Mouse (Mus musculus) heart, embryonic 13.5 days (tissue): ENCODE data around the gene Mgat5. TPM values are rescaled to one million over a fixed set of nuclear protein-coding genes. Genes with fewer than 3 reads are reported as not detected.
A peak's percentile ranks its signal among the peaks of the same experiment; 100 is the strongest.

ENCODE experiments used
- ATAC-seq: fragments of 200-750 bp; cut with Nextera tagmentation; 2 replicates; pipeline ENCODE4 v1.8.0; 2017; ENCODE audit warnings: moderate TSS enrichment; ENCODE audit not compliant: insufficient number of reproducible peaks, low FRiP score, low TSS enrichment; ENCODE audit errors: extremely low read depth
- H3K27ac ChIP-seq: fragments of 300-500 bp; sonication (generic); replicated peaks from 2 replicates; pipeline ENCODE4 v1.5.1; 2015; ENCODE audit warnings: moderate library complexity, mild to moderate bottlenecking, inconsistent platforms
- H3K27me3 ChIP-seq: fragments of 300-500 bp; sonication (generic); replicated peaks from 2 replicates; pipeline ENCODE4 v1.6.1; 2015; ENCODE audit warnings: mild to moderate bottlenecking, inconsistent platforms
- H3K36me3 ChIP-seq: fragments of 300-500 bp; sonication (generic); 2 replicates; pipeline ENCODE4 v1.6.1; 2015; ENCODE audit warnings: mild to moderate bottlenecking, inconsistent platforms
- H3K4me1 ChIP-seq: fragments of 300-500 bp; sonication (generic); 2 replicates; pipeline ENCODE4 v1.6.1; 2015; ENCODE audit warnings: inconsistent platforms
- H3K4me2 ChIP-seq: fragments of 300-500 bp; sonication (generic); 2 replicates; pipeline ENCODE4 v1.6.1; 2015; ENCODE audit warnings: inconsistent platforms, mild to moderate bottlenecking, moderate library complexity
- H3K4me3 ChIP-seq: fragments of 300-500 bp; sonication (generic); 2 replicates; pipeline ENCODE4 v1.5.1; 2015; ENCODE audit warnings: moderate library complexity, mild to moderate bottlenecking, inconsistent platforms
- H3K9ac ChIP-seq: fragments of 300-500 bp; sonication (generic); 2 replicates; pipeline ENCODE4 v1.6.1; 2015; ENCODE audit warnings: inconsistent platforms, mild to moderate bottlenecking, moderate library complexity
- H3K9me3 ChIP-seq: fragments of 300-500 bp; sonication (generic); 2 replicates; pipeline ENCODE4 v1.6.1; 2016; ENCODE audit warnings: inconsistent platforms
- WGBS: fragments of 180-500 bp; shearing (Covaris S2); methylation state at CpG from one replicate; pipeline ENCODE4 v1.1.7; 2015; ENCODE audit warnings: mixed read lengths; 5-methylcytosine and 5-hydroxymethylcytosine counted together
- polyA plus RNA-seq: library from polyadenylated mRNA; unstranded; fragments of >200 nt; fragmentation: Nextera tagmentation; extraction: Ambion mirVana; gene quantifications from 2 replicates; pipeline ENCODE4 v1.2.1, GENCODE M21; 2015

Mgat5 gene
- polyA plus RNA-seq, 1 experiment from 2014 or later = 3.4 TPM

DNA sequence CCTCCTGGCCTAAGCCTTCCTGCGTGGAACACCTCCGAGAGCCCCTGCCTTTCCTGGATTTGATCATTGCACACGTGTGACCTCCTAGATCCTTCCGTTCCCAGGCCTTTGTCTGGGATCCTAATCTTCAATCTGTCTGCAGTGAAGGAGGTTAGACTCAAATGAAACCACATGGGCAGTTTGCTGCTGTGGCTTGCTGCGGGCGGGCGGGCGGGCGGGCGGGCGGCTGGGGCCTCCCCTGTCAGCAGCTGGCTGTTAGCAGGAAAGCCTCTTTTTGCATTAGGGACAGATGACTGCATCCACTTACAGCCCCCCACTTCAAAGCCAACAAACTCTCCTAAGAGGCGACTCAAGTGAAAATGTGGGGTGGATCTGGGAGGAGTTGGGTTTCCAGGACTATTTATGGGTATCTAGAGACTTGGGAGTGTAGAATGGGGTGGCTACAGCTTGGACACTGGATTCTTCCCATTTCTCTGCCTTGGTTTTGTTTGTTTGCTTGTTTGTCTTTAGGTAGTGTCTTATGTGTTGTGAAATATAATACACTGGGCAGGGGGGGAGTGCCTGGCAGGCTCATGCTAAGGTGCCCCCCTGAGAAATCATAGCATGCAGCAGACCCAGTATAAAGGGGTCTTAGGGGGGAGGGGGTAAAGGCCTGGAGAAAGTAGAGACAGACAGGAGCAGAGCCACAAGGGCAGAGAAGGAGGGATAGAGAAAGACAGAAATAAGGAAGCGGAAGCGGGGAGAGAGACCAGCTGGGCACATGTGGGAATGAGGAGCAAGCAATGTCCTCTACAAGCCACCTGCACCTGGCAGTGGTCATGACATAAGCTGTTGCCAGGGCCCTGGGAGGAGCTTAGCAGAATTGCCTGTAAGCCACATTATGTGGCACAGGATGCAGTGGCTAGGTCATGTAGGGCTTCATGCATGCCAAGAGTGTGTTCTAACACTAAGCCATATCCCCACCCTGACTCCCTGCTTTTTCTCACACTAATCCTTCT is 238.4 kb downstream of the Mgat5 start:
- 24% methylated on average over 14 of the region's 14 CpGs for WGBS
- peak overlapping the region; percentile 35; the same call in 1 of the 2 replicates for H3K4me2 ChIP-seq

DNA sequence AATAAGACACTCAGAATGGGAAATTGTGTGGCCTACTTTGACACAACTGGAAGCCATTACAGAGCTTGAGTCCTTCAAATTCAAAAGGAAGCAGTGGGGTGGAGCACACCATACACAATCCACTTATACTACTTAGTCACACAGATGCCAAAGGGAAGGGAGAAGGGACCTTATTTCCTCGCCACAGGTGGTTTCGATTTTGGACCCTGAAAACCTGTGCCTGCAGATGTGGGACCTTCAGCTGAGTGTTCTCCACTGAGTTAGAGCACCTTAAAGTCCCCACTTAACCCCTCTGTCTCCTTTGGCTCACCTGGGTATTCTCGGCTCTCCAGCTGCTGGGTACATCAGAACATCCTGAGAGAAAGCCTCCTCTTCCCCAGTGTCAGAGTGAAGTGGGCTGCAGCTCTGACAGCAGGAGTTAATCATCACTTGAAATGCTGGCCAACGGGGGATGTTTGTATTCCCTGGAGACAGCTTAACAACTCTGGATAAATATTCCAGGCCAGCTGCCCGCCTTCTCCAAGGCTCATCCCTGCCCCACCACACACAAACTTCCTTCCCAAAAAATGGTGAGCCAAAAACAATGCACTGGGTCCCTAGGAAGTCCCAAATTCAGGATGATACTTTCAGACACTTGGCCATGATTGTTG is 240.1 kb downstream of the Mgat5 start:
- H3K27me3 ChIP-seq = no peaks in the 10 kb centered on the region
- no peak overlapping the region for H3K4me2 ChIP-seq
- peaks cover 30% of the 10 kb centered on the region for H3K4me1 ChIP-seq
- H3K9ac ChIP-seq = no peak overlapping the region
- ATAC-seq = no peak
- 48% methylated on average over 5 of the region's 5 CpGs for WGBS
- 0 out of 2 replicates have a peak, but pooled peaks cover 6% of the 10 kb centered on the region for H3K9me3 ChIP-seq
- no peak overlapping the region for H3K4me3 ChIP-seq
- H3K36me3 ChIP-seq = peaks cover 28% of the 10 kb centered on the region
- H3K27ac ChIP-seq = no peak overlapping the region

More for the DNA sequence above, 238.4 kb downstream of the Mgat5 start:
- Histone ChIP-seq H3K4me3 (no peak overlapping the region), H3K36me3 (peaks cover 17% of the 10 kb centered on the region), H3K27ac (no peak overlapping the region), H3K4me1 (peaks cover 40% of the 10 kb centered on the region), H3K27me3 (no peaks in the 10 kb centered on the region), H3K9ac (peak overlapping the region; percentile 50), H3K9me3 (no peaks in the 10 kb centered on the region)
- ATAC-seq = no peak

DNA sequence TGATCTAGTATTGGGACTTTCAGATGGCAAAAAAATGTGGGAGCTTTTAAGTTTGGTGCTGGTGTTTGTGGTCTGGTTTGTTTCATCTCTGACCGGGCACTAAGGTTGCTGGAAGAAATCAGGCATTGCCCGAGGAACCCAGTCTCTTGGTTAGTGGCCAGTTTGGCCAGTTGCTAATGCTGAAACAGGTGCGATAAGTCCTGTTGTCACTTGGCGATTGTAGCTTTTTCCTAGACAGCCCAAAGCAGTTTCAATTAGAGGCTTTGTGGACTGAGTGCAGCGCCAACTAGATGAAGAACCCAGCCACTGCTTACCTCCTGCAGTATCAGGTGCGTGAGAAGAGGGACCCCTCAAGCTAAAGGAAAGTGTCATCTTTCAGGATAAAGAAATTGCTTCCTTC is 248.6 kb downstream of the Mgat5 start:
- no peaks in the 10 kb centered on the region for H3K27me3 ChIP-seq
- H3K4me2 ChIP-seq = no peak overlapping the region
- 0 out of 2 replicates have a peak, but pooled peaks cover 9% of the 10 kb centered on the region for H3K9me3 ChIP-seq
- no peaks in the 10 kb centered on the region for H3K4me1 ChIP-seq
- no peak overlapping the region for H3K9ac ChIP-seq
- no peak overlapping the region for H3K27ac ChIP-seq
- 84% methylated on average over 6 of the region's 6 CpGs for WGBS
- ATAC-seq = no peak
- peaks cover 24% of the 10 kb centered on the region for H3K36me3 ChIP-seq
- H3K4me3 ChIP-seq = no peak overlapping the region

DNA sequence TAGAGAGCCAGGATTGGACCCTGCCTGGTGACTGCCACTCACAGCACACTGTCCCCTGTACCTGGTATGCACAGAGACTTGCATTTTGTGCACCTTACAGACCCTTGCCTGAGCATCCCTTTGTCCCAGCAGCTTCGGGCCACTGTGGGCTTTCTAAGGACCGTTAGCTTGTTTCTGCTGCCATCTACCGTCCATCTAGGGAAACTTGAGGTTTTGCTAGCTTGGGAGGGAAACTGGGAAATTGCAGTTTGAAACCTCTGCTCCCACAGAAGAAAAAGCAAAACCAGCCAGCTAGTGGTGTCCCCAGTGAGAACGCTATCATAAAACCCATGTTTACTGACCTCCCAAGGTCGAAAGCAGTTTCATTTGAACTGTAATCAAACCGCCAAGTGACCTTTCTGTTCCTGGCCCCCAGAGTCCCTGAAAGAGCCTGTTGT is 254.2 kb downstream of the Mgat5 start:
- H3K9ac ChIP-seq = no peak overlapping the region
- H3K36me3 ChIP-seq = peaks cover 7% of the 10 kb centered on the region
- no peaks in the 10 kb centered on the region for H3K9me3 ChIP-seq
- H3K4me2 ChIP-seq = no peak overlapping the region
- H3K27ac ChIP-seq = no peak overlapping the region
- 13% methylated on average over 6 of the region's 6 CpGs for WGBS
- no peaks in the 10 kb centered on the region for H3K27me3 ChIP-seq
- ATAC-seq = no peak
- no peak overlapping the region for H3K4me3 ChIP-seq
- H3K4me1 ChIP-seq = peaks cover 10% of the 10 kb centered on the region

DNA sequence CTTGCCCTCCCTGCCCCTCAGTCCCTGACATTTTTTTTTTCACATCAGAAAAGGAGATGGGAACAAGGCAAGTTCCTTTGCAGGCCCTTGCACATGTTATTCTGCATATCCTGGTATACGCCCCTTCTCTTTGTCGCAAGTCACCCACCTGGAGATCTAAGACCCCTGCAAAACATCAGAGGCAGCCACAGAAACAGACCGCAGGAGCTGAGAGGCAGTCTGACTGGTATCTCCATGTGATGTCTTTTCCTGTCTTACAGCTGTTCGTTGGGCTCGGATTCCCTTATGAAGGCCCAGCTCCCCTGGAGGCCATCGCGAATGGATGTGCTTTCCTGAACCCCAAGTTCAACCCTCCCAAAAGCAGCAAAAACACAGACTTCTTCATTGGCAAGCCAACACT is 254.8 kb downstream of the Mgat5 start:
- ATAC-seq = no peak
- no peak overlapping the region for H3K4me3 ChIP-seq
- H3K36me3 ChIP-seq = peaks cover 7% of the 10 kb centered on the region
- no peak overlapping the region for H3K27ac ChIP-seq
- no peak overlapping the region for H3K4me2 ChIP-seq
- no peak overlapping the region for H3K9ac ChIP-seq
- no peaks in the 10 kb centered on the region for H3K27me3 ChIP-seq
- 82% methylated on average over 7 of the region's 7 CpGs for WGBS
- H3K9me3 ChIP-seq = no peaks in the 10 kb centered on the region
- peaks cover 11% of the 10 kb centered on the region for H3K4me1 ChIP-seq

DNA sequence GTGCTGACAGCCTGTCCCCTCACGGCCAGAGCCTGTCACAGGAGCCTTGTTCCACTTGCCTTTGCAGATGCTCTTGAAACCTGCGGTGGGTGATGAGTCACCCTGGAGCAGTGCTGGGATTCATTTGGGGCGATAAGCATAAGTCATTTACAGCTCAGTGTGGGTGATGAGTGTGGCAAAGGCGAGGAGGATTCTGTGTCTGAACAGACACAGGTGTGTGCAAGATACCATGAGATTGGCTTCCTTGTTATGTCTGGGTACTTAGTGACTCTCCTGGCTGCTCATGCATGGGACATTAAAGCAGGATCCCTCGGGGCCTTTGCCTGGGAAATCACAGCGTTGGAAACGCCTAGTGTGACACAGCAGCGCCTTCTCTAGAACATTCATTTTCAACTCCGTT is 256.2 kb downstream of the Mgat5 start:
- no peaks in the 10 kb centered on the region for H3K27me3 ChIP-seq
- 0 out of 2 replicates have a peak overlapping the region, but pooled peaks have one; percentile 24 for H3K9ac ChIP-seq
- H3K27ac ChIP-seq = no peak overlapping the region
- ATAC-seq = peak; percentile 55; the same call in 1 of the 2 replicates
- 60% methylated on average over 9 of the region's 9 CpGs for WGBS
- peaks cover 7% of the 10 kb centered on the region for H3K36me3 ChIP-seq
- H3K9me3 ChIP-seq = no peaks in the 10 kb centered on the region
- H3K4me1 ChIP-seq = peaks cover 24% of the 10 kb centered on the region
- H3K4me3 ChIP-seq = no peak overlapping the region
- H3K4me2 ChIP-seq = no peak overlapping the region

DNA sequence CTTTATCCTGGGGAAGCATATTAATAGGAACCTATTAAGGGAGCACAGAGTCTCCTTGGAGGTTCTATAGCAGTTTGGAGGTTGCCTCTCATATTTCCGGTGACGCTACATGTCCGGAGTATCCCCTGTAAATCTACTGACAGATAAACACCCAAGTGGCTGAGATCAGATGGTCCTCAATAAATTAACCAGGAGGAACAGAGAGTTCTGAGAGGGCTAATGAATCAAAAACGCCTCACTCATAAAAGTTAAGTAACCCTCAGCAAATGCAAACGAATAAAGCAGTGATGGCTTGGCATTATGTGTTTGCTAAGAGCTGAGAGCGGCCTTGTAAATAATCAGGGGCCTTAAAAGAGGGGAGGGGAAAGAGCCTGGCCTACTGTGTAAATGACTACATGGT is 259.2 kb downstream of the Mgat5 start:
- peaks cover 11% of the 10 kb centered on the region for H3K36me3 ChIP-seq
- no peak overlapping the region for H3K4me3 ChIP-seq
- H3K27ac ChIP-seq = no peak overlapping the region
- no peak overlapping the region for H3K4me2 ChIP-seq
- no peaks in the 10 kb centered on the region for H3K27me3 ChIP-seq
- H3K9ac ChIP-seq = no peak overlapping the region
- H3K4me1 ChIP-seq = peaks cover 24% of the 10 kb centered on the region
- ATAC-seq = no peak
- no peaks in the 10 kb centered on the region for H3K9me3 ChIP-seq
- 82% methylated on average over 6 of the region's 6 CpGs for WGBS

DNA sequence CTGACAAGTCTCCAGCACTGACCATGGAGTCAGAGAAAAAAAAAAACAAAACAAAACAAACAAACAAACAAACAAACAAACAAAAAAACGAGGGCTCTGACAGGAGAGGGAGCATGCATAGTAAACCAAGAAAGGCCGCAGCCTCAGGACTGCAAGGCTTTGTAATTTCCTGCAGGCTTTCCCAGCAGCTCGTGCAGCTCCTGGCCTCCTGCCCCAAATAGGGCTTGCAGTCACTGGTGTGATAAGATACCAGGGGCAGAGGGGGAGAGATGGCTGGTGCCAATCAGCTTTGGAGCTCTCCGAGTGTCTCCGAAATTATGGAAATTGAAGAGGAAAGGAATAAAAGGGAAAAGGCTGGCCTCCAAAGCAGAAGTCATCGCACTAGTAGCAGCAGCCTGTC is 260.5 kb downstream of the Mgat5 start:
- peaks cover 24% of the 10 kb centered on the region for H3K4me1 ChIP-seq
- H3K9ac ChIP-seq = peak overlapping the region; percentile 63
- WGBS = 18% methylated on average over 6 of the region's 6 CpGs
- H3K4me3 ChIP-seq = no peak overlapping the region
- ATAC-seq = no peak
- H3K4me2 ChIP-seq = peak overlapping the region; percentile 55
- H3K27me3 ChIP-seq = no peaks in the 10 kb centered on the region
- peak overlapping the region; percentile 67 for H3K27ac ChIP-seq
- H3K9me3 ChIP-seq = no peaks in the 10 kb centered on the region
- peaks cover 7% of the 10 kb centered on the region; the same call in 1 of the 2 replicates for H3K36me3 ChIP-seq

DNA sequence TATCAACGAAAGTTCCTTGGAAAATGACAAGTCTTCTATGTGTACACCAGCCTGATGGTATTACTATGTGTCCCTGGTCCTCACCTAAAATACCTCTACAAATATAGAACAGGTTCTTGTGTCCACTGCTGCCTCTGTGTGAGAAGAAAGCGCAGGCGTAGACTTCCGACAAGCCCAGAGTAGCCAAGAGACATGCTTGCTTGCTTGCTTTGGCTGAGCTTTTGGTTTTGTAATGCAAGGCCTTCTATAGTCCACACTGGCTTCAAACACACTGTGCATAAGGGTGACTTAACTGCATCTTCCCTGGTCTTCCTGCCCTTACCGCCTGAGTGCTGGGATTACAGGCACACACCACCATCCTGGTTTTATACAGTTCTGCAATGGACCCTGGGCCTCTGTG is 262.4 kb downstream of the Mgat5 start:
- WGBS = 89% methylated on average over 5 of the region's 5 CpGs
- Histone ChIP-seq H3K9ac (no peak overlapping the region), H3K27me3 (no peaks in the 10 kb centered on the region), H3K4me2 (no peak overlapping the region), H3K27ac (no peak overlapping the region), H3K36me3 (peaks cover 12% of the 10 kb centered on the region; the same call in 1 of the 2 replicates), H3K9me3 (no peaks in the 10 kb centered on the region), H3K4me3 (no peak overlapping the region), H3K4me1 (peaks cover 18% of the 10 kb centered on the region)
- no peak for ATAC-seq

DNA sequence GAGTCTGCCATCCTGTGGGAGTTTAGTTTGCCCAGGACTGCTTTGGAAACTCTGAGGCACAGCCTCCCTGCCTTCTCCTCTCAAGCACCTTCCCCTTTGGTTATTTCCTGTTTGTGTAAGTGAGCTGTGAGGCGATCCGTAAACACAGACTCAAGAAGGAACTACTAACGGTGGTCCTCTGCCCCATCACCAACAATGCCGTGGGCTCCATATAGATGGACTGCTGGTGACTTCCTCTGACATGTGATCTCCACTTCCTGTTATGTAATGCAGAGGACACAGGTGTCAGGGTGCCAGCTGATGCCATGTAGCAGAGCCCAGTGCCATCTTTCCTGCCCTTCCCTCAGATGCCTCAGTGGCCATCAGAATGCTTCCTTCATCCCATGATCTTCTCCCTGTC is 265.4 kb downstream of the Mgat5 start:
- no peak overlapping the region for H3K9ac ChIP-seq
- H3K27ac ChIP-seq = no peak overlapping the region
- H3K27me3 ChIP-seq = no peaks in the 10 kb centered on the region
- no peaks in the 10 kb centered on the region for H3K9me3 ChIP-seq
- 75% methylated on average over 4 of the region's 4 CpGs for WGBS
- peaks cover 16% of the 10 kb centered on the region; the same call in 1 of the 2 replicates for H3K36me3 ChIP-seq
- ATAC-seq = no peak
- H3K4me1 ChIP-seq = peaks cover 31% of the 10 kb centered on the region
- no peak overlapping the region for H3K4me3 ChIP-seq
- no peak overlapping the region for H3K4me2 ChIP-seq

DNA sequence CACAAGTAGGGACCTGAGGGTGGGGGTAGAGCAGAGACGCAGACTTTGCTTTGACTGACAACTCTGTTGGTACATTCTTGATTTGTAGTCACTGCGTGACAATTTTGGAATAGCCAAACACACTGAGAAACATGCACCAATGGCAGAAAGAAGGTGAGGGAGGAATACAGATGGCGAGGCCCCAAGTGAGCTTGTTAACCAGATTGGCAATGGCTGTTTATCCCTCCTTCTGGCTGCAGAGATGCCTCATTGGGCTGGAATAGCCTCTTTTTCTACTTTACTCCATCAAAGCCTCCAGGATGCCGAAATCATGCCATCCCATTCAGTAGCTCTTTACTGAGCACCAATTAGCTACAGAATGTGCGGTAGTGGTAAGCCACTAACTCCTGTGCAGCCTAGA is 270.9 kb downstream of the Mgat5 start:
- H3K36me3 ChIP-seq = peaks cover 32% of the 10 kb centered on the region
- H3K4me2 ChIP-seq = no peak overlapping the region
- H3K9ac ChIP-seq = no peak overlapping the region
- WGBS = 86% methylated on average over 5 of the region's 5 CpGs
- H3K27ac ChIP-seq = no peak overlapping the region
- H3K9me3 ChIP-seq = no peaks in the 10 kb centered on the region
- H3K4me3 ChIP-seq = no peak overlapping the region
- H3K27me3 ChIP-seq = no peaks in the 10 kb centered on the region
- ATAC-seq = no peak
- H3K4me1 ChIP-seq = peaks cover 27% of the 10 kb centered on the region
